31 mouse cellular contexts compared by ENCODE assay signal in the genomic region with DNA sequence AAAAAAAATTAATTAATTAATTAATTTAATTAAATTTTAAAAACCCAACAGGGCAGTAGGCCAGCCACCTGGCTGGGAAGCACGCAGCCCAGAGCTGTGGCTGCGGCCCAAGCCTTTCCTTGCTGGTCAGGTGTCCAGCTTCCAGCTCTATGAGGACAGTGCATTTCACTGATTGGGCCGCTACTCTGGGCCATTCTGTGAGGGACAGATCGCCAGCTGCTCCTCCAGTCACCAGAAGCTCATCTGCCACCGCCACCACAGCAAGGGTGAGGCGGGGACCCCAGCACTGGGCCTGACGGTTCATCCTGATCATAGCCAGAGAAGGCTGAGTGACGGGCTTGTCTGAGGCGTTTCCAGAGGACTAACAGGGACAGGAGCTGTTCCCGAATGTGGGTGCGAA. TPM values are rescaled to one million over a fixed set of nuclear protein-coding genes. Genes with fewer than 3 reads are reported as not detected.
"Had no signal": no experiment of that assay in that cellular context is flagged by ENCODE, and none has a peak within 500 bp of the region (broad histone marks: within the 10 kb centered on the region; RNA-seq: fewer than 3 reads in every experiment).

No protein-coding gene starts in this region.

- ATAC-seq: liver, postnatal 0 days; lung, postnatal 0 days; midbrain, embryonic 13.5 days; midbrain, embryonic 16.5 days had no signal

- H3K4me1 ChIP-seq: midbrain, embryonic 13.5 days had no signal

- H3K9me3 ChIP-seq: kidney, embryonic 15.5 days; limb, embryonic 12.5 days; limb, embryonic 15.5 days; megakaryocyte, embryonic 14.5 days; midbrain, embryonic 10.5 days; midbrain, embryonic 13.5 days; neural tube, embryonic 13.5 days; stomach, embryonic 15.5 days had no signal

- H3K27ac ChIP-seq: kidney, embryonic 15.5 days; left cerebral cortex, adult 2 months; limb, embryonic 12.5 days; limb, embryonic 15.5 days; liver, embryonic 14.5 days; midbrain, embryonic 10.5 days; midbrain, embryonic 13.5 days; neural tube, embryonic 13.5 days; stomach, embryonic 15.5 days had no signal

- H3K4me3 ChIP-seq: kidney, embryonic 15.5 days; left cerebral cortex, adult 2 months; limb, embryonic 12.5 days; limb, embryonic 15.5 days; megakaryocyte, embryonic 14.5 days; midbrain, embryonic 10.5 days; midbrain, embryonic 13.5 days; myocyte; neural tube, embryonic 13.5 days; stomach, embryonic 15.5 days had no signal

- H3K27me3 ChIP-seq: kidney, embryonic 15.5 days; limb, embryonic 12.5 days; limb, embryonic 15.5 days; megakaryocyte, embryonic 14.5 days; midbrain, embryonic 13.5 days; neural tube, embryonic 13.5 days; stomach, embryonic 15.5 days had no signal

- H3K4me2 ChIP-seq: kidney, embryonic 15.5 days; limb, embryonic 12.5 days; limb, embryonic 15.5 days; liver, embryonic 11.5 days; lung, embryonic 14.5 days; midbrain, embryonic 13.5 days; neural tube, embryonic 13.5 days; stomach, embryonic 15.5 days had no signal

- H3K9ac ChIP-seq: kidney, embryonic 15.5 days; limb, embryonic 12.5 days; limb, embryonic 15.5 days; liver, embryonic 14.5 days; liver, postnatal 0 days; lung, embryonic 14.5 days; midbrain, embryonic 13.5 days; neural tube, embryonic 13.5 days; stomach, embryonic 15.5 days had no signal

- DNase-seq: kidney, postnatal 10 days; kidney, postnatal 36 days; liver, postnatal 0 days; lung, embryonic 14.5 days; retina, postnatal 1 day; right cerebral cortex, postnatal 25 days; spleen, adult 18-20 months; thymus, adult 18-20 months; thymus, postnatal 25 days had no signal

RNA-seq across cellular contexts. Expression of a gene that starts 14.9 kb away (rescaled TPM):
- total RNA-seq: monocyte, adult 5-6 weeks had no signal
- polyA plus RNA-seq: kidney, embryonic 15.5 days; limb, embryonic 12.5 days; liver, embryonic 11.5 days; liver, embryonic 14.5 days; liver, postnatal 0 days; lung, embryonic 14.5 days; lung, postnatal 0 days; midbrain, embryonic 13.5 days; neural tube, embryonic 13.5 days had no signal

RNA-seq across cellular contexts. Expression of a gene that starts 21.3 kb away (rescaled TPM):
- total RNA-seq: layer of hippocampus, adult 8-10 months; layer of hippocampus, postnatal 10 days; layer of hippocampus, postnatal 36 days; left cerebral cortex, adult 2 months; left cerebral cortex, postnatal 10 days; left cerebral cortex, postnatal 36 days; monocyte, adult 5-6 weeks; neutrophil, adult 5-6 weeks had no signal
- polyA plus RNA-seq: kidney, embryonic 15.5 days; limb, embryonic 12.5 days; limb, embryonic 15.5 days; liver, embryonic 11.5 days; liver, embryonic 14.5 days; lung, embryonic 14.5 days; lung, postnatal 0 days; midbrain, embryonic 10.5 days; midbrain, embryonic 13.5 days; midbrain, embryonic 16.5 days; myocyte; neural tube, embryonic 13.5 days had no signal

RNA-seq across cellular contexts. Expression of a gene that starts 39.3 kb away (rescaled TPM):
- total RNA-seq: layer of hippocampus, adult 8-10 months; layer of hippocampus, postnatal 10 days; layer of hippocampus, postnatal 36 days; left cerebral cortex, adult 2 months; left cerebral cortex, postnatal 10 days; left cerebral cortex, postnatal 36 days; monocyte, adult 5-6 weeks; neutrophil, adult 5-6 weeks had no signal
- polyA plus RNA-seq: kidney, embryonic 15.5 days; limb, embryonic 12.5 days; limb, embryonic 15.5 days; liver, embryonic 11.5 days; liver, embryonic 14.5 days; liver, postnatal 0 days; lung, embryonic 14.5 days; lung, postnatal 0 days; midbrain, embryonic 10.5 days; midbrain, embryonic 13.5 days; midbrain, embryonic 16.5 days; myocyte; neural tube, embryonic 13.5 days; stomach, embryonic 15.5 days; testis, adult 2 months had no signal
